Mouse (Mus musculus): ENCODE results near the gene Pemt.

GRCm38 (mm10) chr11:60070599-60070998 lies 24.3 kb upstream of the Pemt start:
- TF ChIP-seq EP300 (optimal IDR thresholded peaks at IDR 0.05) = no peak
- TF ChIP-seq CTCF (IDR thresholded peaks at IDR 0.05; ENCODE audit: low read depth) = peak; percentile 81
